Mouse (Mus musculus): Measurements from ENCODE around the gene Dync1li2. TPM values are rescaled to one million over a fixed set of nuclear protein-coding genes. Genes with fewer than 3 reads are reported as not detected.

Gene Dync1li2
- total RNA-seq, 2 experiments from 2014 or later = 93.5 to 104 TPM

DNA sequence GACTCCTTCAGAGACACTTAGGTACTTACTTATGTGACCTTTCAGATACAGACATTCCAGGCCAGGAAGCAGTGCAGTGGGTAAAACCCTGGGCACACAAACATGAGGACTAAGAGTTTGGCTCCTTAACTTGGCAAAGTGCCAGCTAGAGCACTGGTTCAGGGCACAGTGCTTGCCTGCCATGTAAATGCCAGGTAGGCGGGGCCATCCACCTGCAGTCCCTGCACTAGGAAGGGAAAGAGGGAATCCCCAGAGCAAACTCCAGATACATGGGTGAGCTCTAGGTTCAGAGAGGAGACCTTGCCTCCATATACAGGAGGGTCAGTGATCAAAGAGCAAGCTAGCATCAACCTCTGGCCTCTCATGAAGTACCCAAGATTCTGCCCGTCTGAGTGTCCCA is 54.9 kb downstream of the Dync1li2 start:
- no peak for DNase-seq (ENCODE audit: low spot score)
- intact Hi-C loops (cut with DNase I) = no loop called here

DNA sequence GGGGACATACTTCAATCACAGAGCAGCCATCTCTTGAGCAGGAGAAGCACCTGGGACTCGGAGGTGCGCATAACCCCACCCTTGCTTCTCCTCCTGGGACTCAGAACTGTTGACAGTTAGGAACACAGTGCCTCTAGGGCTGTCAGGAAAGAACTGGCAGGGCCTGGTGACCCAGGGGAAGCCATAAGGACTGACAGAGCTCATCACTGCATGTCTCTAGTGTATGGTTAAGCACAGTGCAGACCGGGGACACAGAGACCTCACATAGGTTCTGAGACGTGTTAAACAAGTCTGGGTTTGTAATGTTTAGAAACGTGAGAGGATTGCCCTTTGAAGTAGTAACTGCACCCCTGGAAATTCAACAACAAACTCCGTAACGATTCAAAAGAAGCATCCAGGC is 55.3 kb downstream of the Dync1li2 start:
- intact Hi-C loops (cut with DNase I) = no loop called here
- DNase-seq (ENCODE audit: low spot score) = no peak

DNA sequence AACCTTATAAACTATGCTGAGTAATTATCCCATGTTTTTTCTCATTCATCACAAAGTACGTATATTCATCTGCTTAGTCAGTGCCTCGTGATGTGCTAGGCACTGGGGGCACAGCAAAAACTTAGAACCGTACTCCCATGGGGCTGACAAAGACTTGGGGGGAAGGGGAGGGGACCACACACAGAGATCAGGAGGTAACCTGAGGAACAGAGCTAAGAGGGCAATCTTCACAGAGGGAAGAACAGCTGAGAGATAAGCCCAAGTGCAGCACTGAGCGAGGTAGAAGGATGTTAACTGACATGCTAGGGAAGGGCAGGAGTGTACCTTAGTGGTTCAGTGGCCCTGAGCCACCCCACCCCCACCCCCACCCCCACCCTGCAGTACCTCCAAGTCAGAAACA is 56.2 kb downstream of the Dync1li2 start:
- intact Hi-C loops (cut with DNase I) = no loop called here
- DNase-seq (ENCODE audit: low spot score) = no peak

DNA sequence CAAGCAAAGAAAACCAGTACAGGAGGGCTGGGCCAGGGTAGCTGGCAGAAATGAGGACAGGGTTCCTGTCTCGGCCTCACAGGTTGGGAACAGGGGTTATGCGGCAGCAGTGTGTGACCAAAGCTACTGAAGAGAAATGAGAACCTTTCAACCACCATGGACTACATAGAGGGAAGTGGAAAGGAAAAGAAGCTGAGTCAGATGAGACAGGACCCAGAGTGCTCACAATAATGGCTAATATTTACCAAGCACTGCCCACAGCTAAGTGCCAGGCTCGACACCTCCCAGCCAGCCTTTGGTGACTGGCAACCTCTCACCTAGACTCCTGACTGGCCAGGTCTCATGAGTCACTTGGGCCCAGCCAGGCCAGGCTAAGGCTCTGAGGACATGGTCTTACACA is 58.9 kb downstream of the Dync1li2 start:
- DNase-seq (ENCODE audit: low spot score) = no peak
- intact Hi-C loops (cut with DNase I) = no loop called here

DNA sequence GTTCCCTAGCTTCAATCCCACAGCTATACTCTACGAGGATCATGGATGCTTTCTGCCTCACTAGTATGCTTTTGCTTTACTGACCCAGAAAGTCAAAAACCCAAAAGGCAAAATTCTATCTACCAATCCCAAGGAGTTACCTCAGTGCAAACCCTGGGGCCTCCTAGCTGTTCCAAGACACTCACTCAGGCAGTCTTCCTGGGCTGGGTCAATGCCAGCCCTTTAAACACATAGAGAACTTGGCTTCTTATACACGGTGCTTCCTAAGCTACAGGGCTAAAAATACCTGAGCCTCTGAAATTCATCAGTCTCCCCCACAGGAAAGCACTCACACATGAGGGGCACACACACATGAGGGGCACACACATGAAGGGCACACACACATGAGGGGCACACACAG is 59.6 kb downstream of the Dync1li2 start:
- no peak for DNase-seq (ENCODE audit: low spot score)
- intact Hi-C loops (cut with DNase I) = no loop called here

DNA sequence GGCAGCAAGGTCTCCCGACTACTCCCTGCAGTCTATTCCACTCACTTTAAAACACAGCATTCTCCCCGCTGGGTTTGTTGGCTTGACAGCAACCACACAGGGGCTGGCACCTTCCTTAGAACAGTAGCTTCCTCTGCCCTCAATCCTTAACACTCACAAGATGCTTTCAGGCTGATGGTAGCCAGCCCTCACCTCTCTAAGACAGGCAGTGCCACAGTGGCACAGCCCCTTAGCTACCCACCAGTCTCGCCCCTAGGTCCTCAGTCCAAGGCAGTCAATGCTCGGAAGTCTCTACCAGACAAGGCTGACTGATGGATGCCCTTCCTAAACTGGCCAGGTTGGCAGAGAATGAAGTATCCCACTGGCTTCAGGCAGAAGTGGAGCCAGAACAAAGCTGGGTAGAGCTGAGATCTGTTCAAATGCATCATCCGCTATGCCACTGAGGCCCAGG is 61.9 kb downstream of the Dync1li2 start:
- DNase-seq (ENCODE audit: low spot score) = no peak
- intact Hi-C loops (cut with DNase I) = no loop called here

DNA sequence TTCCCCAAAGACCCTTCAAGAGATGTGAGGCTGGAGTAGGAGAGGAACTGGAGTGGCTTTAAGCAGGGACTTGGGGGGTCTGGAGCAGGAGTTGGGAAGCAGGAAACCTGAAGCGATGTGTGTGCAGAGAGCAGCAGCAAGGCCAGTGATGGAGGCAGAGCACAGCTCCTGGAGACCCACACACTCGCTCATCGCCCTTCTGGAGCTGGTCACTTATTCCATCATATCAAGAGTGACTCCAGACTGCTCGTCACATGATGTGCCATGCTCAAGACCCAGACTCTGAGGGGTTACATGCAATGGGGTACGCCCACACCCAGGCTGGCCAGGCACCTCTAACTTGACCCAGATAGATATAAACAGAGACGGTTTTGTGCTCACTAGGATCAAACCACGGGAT is 62.6 kb downstream of the Dync1li2 start:
- DNase-seq (ENCODE audit: low spot score) = no peak
- intact Hi-C loops (cut with DNase I) = no loop called here

DNA sequence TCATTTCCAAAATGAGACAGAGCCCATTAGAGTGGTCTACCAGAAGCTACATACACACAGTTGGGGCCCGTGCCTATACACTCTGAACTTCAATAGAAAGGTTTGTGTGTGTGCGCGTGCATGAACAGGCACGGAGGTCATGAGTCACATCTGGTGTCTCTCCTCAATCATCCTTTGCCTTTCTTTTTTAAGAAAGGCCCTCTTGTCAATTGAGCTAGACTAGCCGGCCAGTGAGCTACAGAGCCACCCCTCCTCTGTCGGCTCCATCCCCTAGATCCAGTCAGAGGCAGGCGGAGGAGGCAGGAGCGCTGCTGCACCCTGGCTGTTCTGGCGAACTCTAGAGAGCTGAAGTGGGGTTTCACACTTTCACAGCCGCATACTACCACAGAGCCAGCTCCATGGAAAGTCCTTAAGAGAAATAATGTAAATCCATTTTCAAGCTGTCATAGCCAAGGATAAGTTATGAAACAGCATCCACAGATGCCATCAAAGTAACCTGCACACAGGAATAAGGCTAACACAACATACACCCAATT is 63.5 kb downstream of the Dync1li2 start:
- intact Hi-C loops (cut with DNase I) = no loop called here
- no peak for DNase-seq (ENCODE audit: low spot score)

DNA sequence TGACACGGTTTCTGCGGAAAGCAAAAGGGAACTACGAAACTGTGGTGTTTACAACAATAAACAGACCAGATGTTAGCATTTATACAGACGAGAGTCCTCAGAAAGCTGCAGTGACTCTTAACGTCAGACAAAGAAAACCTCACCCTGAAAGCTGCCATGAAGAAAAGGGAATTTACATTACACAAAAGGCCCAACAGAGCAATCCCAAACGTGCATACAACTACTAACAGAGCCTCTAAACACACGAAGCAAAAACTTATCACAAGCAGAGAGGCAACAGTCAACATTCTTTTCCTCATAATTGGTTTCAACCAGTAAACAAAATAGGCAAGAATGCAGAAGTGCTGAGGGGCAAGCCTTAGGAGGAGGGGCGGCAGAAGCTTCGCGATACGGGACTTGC is 66.2 kb downstream of the Dync1li2 start:
- intact Hi-C loops (cut with DNase I) = no loop called here
- no peak for DNase-seq (ENCODE audit: low spot score)

DNA sequence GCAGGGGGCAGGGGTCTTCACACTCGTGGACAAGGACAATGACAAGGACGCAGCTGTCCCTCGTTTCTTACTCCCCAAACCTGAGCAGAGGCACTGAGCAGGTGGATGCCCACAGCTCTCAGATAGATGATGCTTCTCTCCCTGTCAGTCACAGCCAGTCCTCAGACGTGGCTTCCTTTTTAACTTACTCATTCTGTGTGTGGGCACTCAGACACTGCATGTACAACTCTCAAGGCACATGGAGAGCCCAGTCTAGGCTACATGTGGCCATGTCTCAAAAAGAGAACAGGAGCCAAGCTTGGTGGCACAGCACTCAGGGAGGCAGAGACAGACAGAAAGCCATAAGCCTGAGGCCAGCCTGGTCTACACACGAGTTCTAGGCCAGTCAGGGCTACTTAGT is 66.9 kb downstream of the Dync1li2 start:
- intact Hi-C loops (cut with DNase I) = no loop called here
- DNase-seq (ENCODE audit: low spot score) = no peak

DNA sequence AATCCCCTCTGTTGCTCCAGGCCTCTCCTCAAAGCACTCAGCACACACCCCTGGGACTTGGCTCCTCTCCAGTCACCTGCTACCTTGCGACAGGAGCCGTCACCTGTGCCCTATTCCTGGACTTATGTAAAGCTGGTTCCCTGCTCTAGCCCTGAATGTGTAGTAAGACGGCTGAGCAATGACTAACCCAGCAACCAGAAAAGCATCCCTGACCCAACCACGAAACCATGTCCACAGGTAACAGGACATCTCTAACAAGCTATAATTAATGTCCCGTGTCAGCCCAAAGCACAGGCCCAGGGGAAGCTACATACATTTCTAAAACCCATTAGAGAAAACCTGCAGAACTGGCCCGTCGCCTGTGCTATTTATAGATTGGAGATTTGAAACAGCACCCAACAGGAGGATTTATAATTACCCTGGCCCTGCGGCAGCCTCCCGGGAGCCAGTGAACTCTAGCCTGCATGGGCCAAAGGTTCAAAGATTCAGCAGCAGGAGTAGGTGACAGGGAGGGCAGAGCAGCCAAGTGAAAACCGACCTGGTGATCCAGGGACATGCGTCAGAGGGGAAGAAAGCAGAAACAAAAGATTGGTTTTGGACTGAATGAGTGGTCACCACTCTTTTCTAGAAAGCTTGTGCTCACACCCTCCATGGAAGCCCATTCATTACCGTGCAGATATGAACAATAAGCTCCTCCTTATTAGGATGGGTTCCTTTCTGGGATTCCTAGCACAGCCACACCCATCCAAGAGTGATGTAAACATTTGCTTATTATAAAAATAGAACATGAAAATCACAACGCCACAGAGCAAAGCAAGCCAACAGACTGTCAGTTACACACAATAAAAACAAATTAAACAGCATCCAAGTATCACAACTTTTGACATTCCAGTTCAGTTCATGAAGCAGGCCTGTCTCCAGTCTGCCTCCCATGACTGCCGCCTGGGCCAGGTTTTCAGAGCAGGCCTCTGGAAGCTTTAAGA is 67.7 kb downstream of the Dync1li2 start:
- no peak for DNase-seq (ENCODE audit: low spot score)
- intact Hi-C loops (cut with DNase I) = no loop called here

DNA sequence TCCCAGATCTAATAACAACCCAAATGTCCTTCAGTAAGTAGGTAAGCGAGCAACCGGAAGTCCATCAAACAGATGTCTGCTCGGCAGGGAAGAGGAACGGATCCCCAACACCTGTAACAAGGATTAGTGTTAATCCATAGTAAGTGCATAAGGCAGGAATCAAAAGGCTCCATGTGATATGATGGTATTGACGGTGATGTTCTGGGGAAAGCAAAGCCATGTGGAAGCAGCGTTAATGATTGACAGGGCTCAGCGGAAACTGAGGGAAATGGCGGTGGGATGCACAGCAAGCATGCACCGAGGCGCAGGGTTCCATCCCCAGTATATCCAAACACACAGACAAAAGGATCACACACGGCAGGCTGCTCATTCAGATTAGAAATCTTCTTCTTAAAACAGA is 68.6 kb downstream of the Dync1li2 start:
- intact Hi-C loops (cut with DNase I) = no loop called here

DNA sequence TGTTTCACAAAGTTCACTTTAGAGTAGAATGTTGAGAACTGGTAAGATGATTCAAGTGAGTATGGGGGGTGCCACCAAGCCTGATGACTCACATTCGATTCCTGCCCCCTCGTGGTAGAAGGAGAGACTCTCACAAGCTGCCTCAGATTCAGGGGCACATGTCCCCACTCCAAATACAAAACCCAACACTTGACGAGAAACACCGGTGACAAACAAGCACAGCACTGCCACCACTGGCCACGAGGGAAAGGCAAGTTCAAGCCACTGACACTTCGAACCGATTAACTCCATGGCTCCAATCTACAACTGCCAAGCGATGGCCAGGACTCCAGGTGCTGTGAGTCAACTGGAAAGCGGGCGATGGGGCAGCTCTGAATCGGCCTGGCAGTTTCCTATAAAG is 69.1 kb downstream of the Dync1li2 start:
- DNase-seq (ENCODE audit: low spot score) = no peak
- intact Hi-C loops (cut with DNase I) = no loop called here

More for the DNA sequence above, 68.6 kb downstream of the Dync1li2 start:
- DNase-seq (ENCODE audit: low spot score) = no peak

DNA sequence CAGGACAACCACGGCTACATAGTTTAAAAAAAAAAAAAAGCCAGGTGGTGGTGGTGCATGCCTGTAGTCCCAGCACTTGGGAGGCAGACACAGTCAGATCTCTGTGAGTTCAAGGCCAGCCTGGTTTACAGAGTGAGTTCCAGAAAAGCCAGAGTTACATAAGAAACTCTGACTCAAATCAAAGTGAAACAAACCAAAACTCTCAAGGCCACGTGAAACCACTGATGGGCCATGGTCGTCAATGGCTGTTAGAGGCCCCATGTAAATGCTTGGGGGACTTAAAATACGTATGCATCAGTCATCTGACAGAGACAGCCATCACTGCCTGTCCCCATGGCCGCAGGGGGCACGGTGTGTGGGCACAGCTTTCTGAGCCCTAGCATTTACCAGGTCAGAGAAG is 71.7 kb downstream of the Dync1li2 start:
- no peak for DNase-seq (ENCODE audit: low spot score)
- intact Hi-C loops (cut with DNase I) = no loop called here

DNA sequence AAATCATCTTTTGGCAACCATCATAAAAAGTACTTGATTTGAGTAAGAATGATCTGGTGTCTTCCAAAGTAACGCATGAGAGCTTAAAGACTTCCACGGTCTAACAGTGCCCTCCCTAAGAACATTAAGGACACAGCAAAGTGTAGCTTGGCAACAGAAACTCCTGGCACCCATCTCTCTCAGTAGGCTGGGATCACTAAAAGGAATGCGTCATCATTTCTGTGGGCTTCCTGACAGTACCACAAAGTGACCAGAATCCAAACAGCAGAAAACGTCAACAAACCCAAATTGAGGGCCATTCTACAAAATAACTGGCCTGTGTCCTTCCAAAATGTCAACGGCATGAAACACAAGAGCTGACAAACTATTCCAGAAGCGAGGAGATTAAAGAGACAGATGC is 72.8 kb downstream of the Dync1li2 start:
- no peak for DNase-seq (ENCODE audit: low spot score)

DNA sequence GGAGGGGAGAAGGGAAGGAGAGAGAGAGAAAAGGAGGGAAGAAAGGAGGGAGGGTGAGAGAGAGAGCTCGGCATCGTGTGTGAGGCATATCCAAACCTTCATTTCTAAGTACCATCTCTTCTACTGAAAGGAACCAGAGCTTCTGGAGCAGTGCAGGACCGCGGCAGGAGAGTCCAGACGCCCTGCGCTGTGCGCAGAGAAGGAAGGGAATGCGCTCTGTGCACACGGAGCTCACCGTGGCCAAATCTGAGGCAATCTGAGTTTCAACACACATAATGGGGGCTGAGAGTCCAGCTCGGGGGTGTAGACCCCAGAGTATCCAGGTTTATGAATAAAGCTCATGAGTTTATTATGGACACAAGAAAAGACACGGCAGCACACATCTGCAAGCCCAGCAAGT is 73.3 kb downstream of the Dync1li2 start:
- intact Hi-C loops (cut with DNase I) = no loop called here
- DNase-seq (ENCODE audit: low spot score) = no peak

More for the DNA sequence above, 72.8 kb downstream of the Dync1li2 start:
- intact Hi-C loops (cut with DNase I) = no loop called here

Other genes with a start within 250 kb of the Dync1li2 start
- gene Tk2, start 194.5 kb downstream of the Dync1li2 start, total RNA-seq (2021) = 1 to 10 TPM; 7.1 to 7.3 TPM
- gene Cklf, start 192.2 kb downstream of the Dync1li2 start, total RNA-seq (2021) = 1 to 10 TPM; 4.7 to 5.0 TPM
- not detected for gene Cmtm2a, start 149.9 kb downstream of the Dync1li2 start, total RNA-seq (2021)
- not detected for gene Gm45711, start 133.0 kb downstream of the Dync1li2 start, total RNA-seq (2021)
- not detected for gene Cmtm1, start 132.9 kb downstream of the Dync1li2 start, total RNA-seq (2021)
- not detected for gene Gm11020, start 121.5 kb downstream of the Dync1li2 start, total RNA-seq (2021)
- not detected for gene Cmtm2b, start 120.8 kb downstream of the Dync1li2 start, total RNA-seq (2021)
- gene Cmtm3, start 103.6 kb downstream of the Dync1li2 start, total RNA-seq (2021) = 10 to 100 TPM; 14.6 to 19.4 TPM
- gene Cmtm4, start 47.2 kb downstream of the Dync1li2 start, total RNA-seq (2021) = 10 to 100 TPM; 10.5 to 10.6 TPM
- not detected for gene Terb1, start 66.9 kb upstream of the Dync1li2 start, total RNA-seq (2021)
- 10 to 100 TPM; 29.6 to 30.5 TPM for gene Nae1, start 91.6 kb upstream of the Dync1li2 start, total RNA-seq (2021)
- 1 to 10 TPM; 2.9 to 3.4 TPM for gene Car7, start 91.6 kb upstream of the Dync1li2 start, total RNA-seq (2021)
- gene Pdp2, start 148.4 kb upstream of the Dync1li2 start, total RNA-seq (2021) = 10 to 100 TPM; 20.1 to 29.0 TPM
- 1 to 10 TPM; 2.4 to 3.1 TPM for gene Cdh16, start 181.3 kb upstream of the Dync1li2 start, total RNA-seq (2021)
- gene Rrad, start 188.3 kb upstream of the Dync1li2 start, total RNA-seq (2021) = 100 to 1,000 TPM; 323 to 376 TPM
- 10 to 100 TPM; 58.7 to 66.5 TPM for gene Ciao2b, start 198.9 kb upstream of the Dync1li2 start, total RNA-seq (2021)

Data from heart, postnatal 25 days (tissue).